Comparison of ENCODE assay signal across 28 mouse cellular contexts in the genomic region with DNA sequence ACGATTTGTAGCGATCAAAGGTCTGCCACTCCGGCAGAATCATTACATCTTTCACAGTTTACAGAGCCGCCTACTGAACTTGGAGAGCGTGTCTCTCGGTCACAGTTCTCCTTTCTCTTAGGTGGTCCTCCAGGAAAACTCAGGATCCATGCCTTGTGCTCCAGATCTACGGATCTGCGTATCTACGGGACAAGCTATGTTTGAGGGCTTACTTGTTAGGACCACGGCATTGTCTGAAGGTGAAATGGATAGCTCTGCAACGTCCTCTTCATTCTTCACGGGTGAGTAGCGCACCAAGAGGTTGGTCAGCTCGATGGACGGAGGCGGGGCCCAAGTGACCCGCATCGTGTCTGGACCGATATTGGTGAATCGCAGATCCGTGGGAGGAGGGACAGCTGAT.
"Had no signal": no experiment of that assay in that cellular context is flagged by ENCODE, and none has a peak within 500 bp of the region (broad histone marks: within the 10 kb centered on the region; RNA-seq: fewer than 3 reads in every experiment).

No protein-coding gene starts in this region.

- H3K9me3 ChIP-seq: embryonic facial prominence, embryonic 10.5 days; embryonic facial prominence, embryonic 12.5 days; embryonic facial prominence, embryonic 13.5 days; embryonic facial prominence, embryonic 15.5 days; forebrain, embryonic 10.5 days; forebrain, embryonic 12.5 days; forebrain, embryonic 13.5 days; forebrain, embryonic 15.5 days had no signal

- H3K27me3 ChIP-seq: embryonic facial prominence, embryonic 12.5 days; embryonic facial prominence, embryonic 13.5 days; embryonic facial prominence, embryonic 15.5 days; forebrain, embryonic 15.5 days had no signal

- H3K4me1 ChIP-seq: embryonic facial prominence, embryonic 10.5 days; embryonic facial prominence, embryonic 12.5 days; embryonic facial prominence, embryonic 13.5 days; embryonic facial prominence, embryonic 15.5 days had no signal

- H3K4me3 ChIP-seq: embryonic facial prominence, embryonic 10.5 days; embryonic facial prominence, embryonic 12.5 days; embryonic facial prominence, embryonic 13.5 days; embryonic facial prominence, embryonic 15.5 days; erythroblast, embryonic 14.5 days; forebrain, embryonic 10.5 days; forebrain, embryonic 12.5 days; forebrain, embryonic 13.5 days; forebrain, embryonic 15.5 days; gastrocnemius, adult 2 months; heart, adult 2 months had no signal

- H3K4me2 ChIP-seq: embryonic facial prominence, embryonic 12.5 days; embryonic facial prominence, embryonic 13.5 days; embryonic facial prominence, embryonic 15.5 days; forebrain, embryonic 12.5 days; forebrain, embryonic 13.5 days; forebrain, embryonic 15.5 days had no signal

- DNase-seq: cerebellum, adult 2 months; cerebellum, adult 8-10 months; cerebellum, adult 9-10 months; cerebellum, adult 9-11 months; cerebellum, postnatal 10 days; cerebellum, postnatal 14 days; cerebellum, postnatal 25 days; cerebellum, postnatal 36 days; embryo, embryonic 11 days; forebrain, postnatal 0 days; gastrocnemius, adult 2 months; gastrocnemius, postnatal 10 days; gastrocnemius, postnatal 14 days; gastrocnemius, postnatal 25 days; gastrocnemius, postnatal 36 days; heart, adult 18-20 months; heart, adult 2 months had no signal

- ATAC-seq: forebrain, embryonic 13.5 days; forebrain, embryonic 14.5 days; forebrain, embryonic 15.5 days; forebrain, embryonic 16.5 days; forebrain, postnatal 0 days had no signal

- H3K27ac ChIP-seq: embryonic facial prominence, embryonic 10.5 days; embryonic facial prominence, embryonic 12.5 days; embryonic facial prominence, embryonic 13.5 days; embryonic facial prominence, embryonic 15.5 days; forebrain, embryonic 10.5 days; forebrain, embryonic 12.5 days; forebrain, embryonic 13.5 days; forebrain, embryonic 15.5 days; gastrocnemius, adult 2 months; heart, adult 2 months had no signal
